20 mouse cellular contexts compared by ENCODE assay signal in the genomic region with DNA sequence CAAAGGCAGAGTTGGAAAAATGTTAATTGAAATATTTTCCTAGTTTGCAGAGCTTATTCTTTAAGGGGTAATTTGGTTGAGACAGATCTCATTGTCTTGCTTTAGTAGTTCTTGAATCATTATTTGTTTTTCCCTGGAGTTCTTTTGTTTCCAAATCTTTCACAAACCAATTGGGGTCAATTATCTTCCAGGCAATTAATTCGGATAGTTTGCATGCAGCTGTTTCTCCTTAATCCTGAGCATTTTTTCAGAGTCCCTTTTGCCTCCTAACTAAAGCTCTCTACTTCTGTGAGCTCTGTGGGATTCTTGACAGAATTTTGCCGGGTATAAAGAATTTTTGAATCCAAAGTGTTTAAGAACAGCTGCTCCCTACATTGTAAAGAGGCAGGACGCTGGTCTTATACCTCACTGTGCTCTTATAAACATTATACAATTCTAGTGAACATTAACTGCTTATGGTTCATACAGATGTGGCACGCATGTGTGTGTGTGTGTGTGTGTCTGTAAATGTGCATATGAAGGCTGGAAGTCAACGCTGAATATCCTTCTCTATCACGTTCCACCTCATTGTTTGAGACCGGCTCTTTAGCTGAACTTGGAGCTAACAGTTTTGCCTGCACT. TPM values are rescaled to one million over a fixed set of nuclear protein-coding genes. Genes with fewer than 3 reads are reported as not detected.
A peak's percentile ranks its signal among the peaks of the same experiment; 100 is the strongest.
DNase-seq lines count a peak whose midpoint lies in the region; ATAC-seq and TF ChIP-seq lines count a peak whose summit lies in the region.
"Had no signal": no experiment of that assay in that cellular context is flagged by ENCODE, and none has a peak within 500 bp of the region (broad histone marks: within the 10 kb centered on the region; RNA-seq: fewer than 3 reads in every experiment).

No protein-coding gene starts in this region.

- H3K4me3 ChIP-seq in hindbrain, postnatal 0 days (ENCODE audit: low read length), result no peak overlapping the region
- no peak overlapping the region for H3K4me3 ChIP-seq in hindbrain, embryonic 16.5 days (ENCODE audit: low read length)
- H3K4me3 ChIP-seq in embryonic facial prominence, embryonic 12.5 days, result no peak overlapping the region
- H3K4me3 ChIP-seq in limb, embryonic 10.5 days, result no peak overlapping the region
- H3K4me3 ChIP-seq in hindbrain, embryonic 10.5 days, result no peak overlapping the region
- H3K4me3 ChIP-seq: heart, embryonic 10.5 days; midbrain, embryonic 15.5 days had no signal

- H3K9ac ChIP-seq in hindbrain, postnatal 0 days (replicated peaks; ENCODE audit: low read length), result no peak overlapping the region
- no peak overlapping the region for H3K9ac ChIP-seq in hindbrain, embryonic 16.5 days (ENCODE audit: low read depth, low read length)
- H3K9ac ChIP-seq in embryonic facial prominence, embryonic 12.5 days, result no peak overlapping the region
- H3K9ac ChIP-seq: hindbrain, embryonic 14.5 days; liver, embryonic 14.5 days; midbrain, embryonic 15.5 days had no signal

- peak; percentile 27 for DNase-seq in hindbrain, postnatal 0 days (ENCODE audit: low spot score)
- no peak for DNase-seq in limb, embryonic 10.5 days (ENCODE audit: low spot score)
- peak; percentile 97 for DNase-seq in retina, postnatal 1 day
- DNase-seq in gastrocnemius, postnatal 25 days, result no peak
- DNase-seq in hindbrain, embryonic 10.5 days (ENCODE audit: low spot score), result no peak
- DNase-seq: adrenal gland, adult 2 months; cerebellum, adult 18-20 months; cerebellum, postnatal 36 days; gastrocnemius, postnatal 10 days; heart, postnatal 10 days; kidney, adult 18-20 months; kidney, postnatal 10 days; right cerebral cortex, postnatal 25 days; thymus, postnatal 14 days had no signal

- H3K27ac ChIP-seq in hindbrain, postnatal 0 days, result no peak overlapping the region
- H3K27ac ChIP-seq in hindbrain, embryonic 16.5 days (ENCODE audit: low read depth, low read length), result no peak overlapping the region
- peak overlapping the region; percentile 73 for H3K27ac ChIP-seq in embryonic facial prominence, embryonic 12.5 days
- H3K27ac ChIP-seq in limb, embryonic 10.5 days, result peak overlapping the region; percentile 78
- no peak overlapping the region for H3K27ac ChIP-seq in hindbrain, embryonic 10.5 days
- H3K27ac ChIP-seq: heart, embryonic 10.5 days; hindbrain, embryonic 14.5 days; liver, embryonic 14.5 days; midbrain, embryonic 15.5 days had no signal

- no peaks in the 10 kb centered on the region for H3K9me3 ChIP-seq in hindbrain, postnatal 0 days (ENCODE audit: low read length)
- no peaks in the 10 kb centered on the region for H3K9me3 ChIP-seq in hindbrain, embryonic 16.5 days (ENCODE audit: control insufficient read depth, low read length)
- H3K9me3 ChIP-seq in embryonic facial prominence, embryonic 12.5 days, result no peaks in the 10 kb centered on the region
- H3K9me3 ChIP-seq in limb, embryonic 10.5 days (replicated peaks), result no peaks in the 10 kb centered on the region
- H3K9me3 ChIP-seq in hindbrain, embryonic 10.5 days, result no peaks in the 10 kb centered on the region
- H3K9me3 ChIP-seq: heart, embryonic 10.5 days; midbrain, embryonic 15.5 days had no signal

- WGBS in hindbrain, postnatal 0 days, result 37% methylated on average over 7 of the region's 7 CpGs
- WGBS in hindbrain, embryonic 16.5 days, result 41% methylated on average over 7 of the region's 7 CpGs
- 42% methylated on average over 7 of the region's 7 CpGs for WGBS in embryonic facial prominence, embryonic 12.5 days
- 65% methylated on average over 7 of the region's 7 CpGs for WGBS in limb, embryonic 10.5 days
- WGBS in hindbrain, embryonic 10.5 days, result 56% methylated on average over 7 of the region's 7 CpGs

- no peaks in the 10 kb centered on the region for H3K36me3 ChIP-seq in hindbrain, postnatal 0 days (ENCODE audit: insufficient read depth, low read length)
- H3K36me3 ChIP-seq in hindbrain, embryonic 16.5 days (ENCODE audit: control insufficient read depth, insufficient read depth, low read length), result no peaks in the 10 kb centered on the region
- H3K36me3 ChIP-seq in embryonic facial prominence, embryonic 12.5 days, result no peaks in the 10 kb centered on the region
- no peaks in the 10 kb centered on the region for H3K36me3 ChIP-seq in limb, embryonic 10.5 days
- H3K36me3 ChIP-seq in hindbrain, embryonic 10.5 days, result no peaks in the 10 kb centered on the region
- H3K36me3 ChIP-seq: heart, embryonic 10.5 days; midbrain, embryonic 15.5 days had no signal

- TF ChIP-seq CTCF in hindbrain, postnatal 0 days (IDR thresholded peaks at IDR 0.05; ENCODE audit: low read depth), result no peak

- no peak for ATAC-seq in hindbrain, postnatal 0 days
- ATAC-seq in hindbrain, embryonic 16.5 days, result no peak
- no peak for ATAC-seq in embryonic facial prominence, embryonic 12.5 days (ENCODE audit: insufficient number of reproducible peaks, insufficient read depth, low FRiP score, low TSS enrichment)
- ATAC-seq: midbrain, embryonic 15.5 days had no signal

- H3K4me1 ChIP-seq in hindbrain, postnatal 0 days (ENCODE audit: insufficient read depth, low read length), result no peaks in the 10 kb centered on the region
- no peaks in the 10 kb centered on the region for H3K4me1 ChIP-seq in hindbrain, embryonic 16.5 days (ENCODE audit: control insufficient read depth, insufficient read depth, low read depth, low read length)
- peaks cover 12% of the 10 kb centered on the region; the same call in 1 of the 2 replicates for H3K4me1 ChIP-seq in embryonic facial prominence, embryonic 12.5 days
- H3K4me1 ChIP-seq in limb, embryonic 10.5 days, result peaks cover 39% of the 10 kb centered on the region
- H3K4me1 ChIP-seq in hindbrain, embryonic 10.5 days (replicated peaks), result peaks cover 11% of the 10 kb centered on the region
- H3K4me1 ChIP-seq: heart, embryonic 10.5 days; midbrain, embryonic 15.5 days had no signal

- no peak overlapping the region for H3K4me2 ChIP-seq in hindbrain, postnatal 0 days (ENCODE audit: low read depth, low read length)
- no peak overlapping the region for H3K4me2 ChIP-seq in hindbrain, embryonic 16.5 days (ENCODE audit: low read length)
- H3K4me2 ChIP-seq in embryonic facial prominence, embryonic 12.5 days (replicated peaks), result no peak overlapping the region
- H3K4me2 ChIP-seq: hindbrain, embryonic 14.5 days; midbrain, embryonic 15.5 days had no signal

- H3K27me3 ChIP-seq in hindbrain, postnatal 0 days (ENCODE audit: insufficient read depth, low read length), result no peaks in the 10 kb centered on the region
- no peaks in the 10 kb centered on the region for H3K27me3 ChIP-seq in hindbrain, embryonic 16.5 days (replicated peaks; ENCODE audit: control insufficient read depth, insufficient read depth, low read length)
- H3K27me3 ChIP-seq in embryonic facial prominence, embryonic 12.5 days, result no peaks in the 10 kb centered on the region
- no peaks in the 10 kb centered on the region for H3K27me3 ChIP-seq in limb, embryonic 10.5 days (ENCODE audit: low read depth, poor library complexity, severe bottlenecking)
- no peaks in the 10 kb centered on the region for H3K27me3 ChIP-seq in hindbrain, embryonic 10.5 days (ENCODE audit: insufficient read depth, poor library complexity, severe bottlenecking)
- H3K27me3 ChIP-seq: midbrain, embryonic 15.5 days had no signal

RNA-seq across cellular contexts. Expression of gene Eif2s2, which starts 32.8 kb away (rescaled TPM):
- 30.4 and 32.6 TPM in 2 replicates for total RNA-seq in hindbrain, postnatal 0 days (2014; rRNA removed)
- polyA plus RNA-seq in hindbrain, postnatal 0 days (2015; fragmentation: Nextera tagmentation; extraction: Ambion mirVana), result 92.9 and 106 TPM in 2 replicates
- polyA plus RNA-seq in hindbrain, embryonic 16.5 days (2015; fragmentation: Nextera tagmentation; extraction: Ambion mirVana), result 58.4 and 60.4 TPM in 2 replicates
- 108 and 117 TPM in 2 replicates for polyA plus RNA-seq in embryonic facial prominence, embryonic 12.5 days (2016; fragmentation: Nextera tagmentation; extraction: Ambion mirVana)
- 122 and 137 TPM in 2 replicates for polyA plus RNA-seq in limb, embryonic 10.5 days (2016; fragmentation: Nextera tagmentation; extraction: Ambion mirVana)
- 100 to 1,000 TPM in 1 of 2 experiments, 10 to 100 TPM in 1; 95.7 to 102 TPM for total RNA-seq in gastrocnemius, postnatal 25 days (2021)
- 74.1 and 109 TPM in 2 replicates for polyA plus RNA-seq in hindbrain, embryonic 10.5 days (2016; fragmentation: Nextera tagmentation; extraction: Ambion mirVana)

Comparison
In these comparisons a context has a peak if more than half of its experiments do, and no peak if none do; other contexts are left out.
1. DNase-seq: peak in hindbrain, postnatal 0 days (single experiment) and retina, postnatal 1 day (single experiment); none in limb, embryonic 10.5 days (single experiment), gastrocnemius, postnatal 25 days (single experiment) and hindbrain, embryonic 10.5 days (single experiment).
2. H3K27ac ChIP-seq: peak in embryonic facial prominence, embryonic 12.5 days (single experiment) and limb, embryonic 10.5 days (single experiment); none in hindbrain, postnatal 0 days (single experiment), hindbrain, embryonic 16.5 days (single experiment) and hindbrain, embryonic 10.5 days (single experiment).